Mouse (Mus musculus) spleen, adult 2 months (tissue): ENCODE data around the gene Ddost.

Source experiments
- CTCF ChIP-seq: fragments of 200-500 bp; IDR thresholded peaks from 2 replicates; pipeline ENCODE4 v1.5.1; 2011; ENCODE audit warnings: mild to moderate bottlenecking, inconsistent platforms; ENCODE audit not compliant: insufficient read depth, insufficient read length, insufficient replicate concordance; ENCODE audit errors: extremely low read depth
- POLR2A ChIP-seq: fragments of 200-500 bp; IDR thresholded peaks from 2 replicates; pipeline ENCODE4 v1.6.1; 2011; ENCODE audit warnings: low read depth, low read length, inconsistent platforms

GRCm38 (mm10) chr4:138272011-138272997 lies 32.2 kb upstream of the Ddost start:
- TF ChIP-seq POLR2A (no peak), CTCF (no peak)
